Mouse (Mus musculus) brain, embryonic 18.5 days (tissue): ENCODE measurements around the gene Resp18.

ENCODE experiments used
- DNase-seq: peaks from one replicate; pipeline ENCODE4 v3.0.0-alpha.2; 2012; ENCODE audit warnings: low read depth, low spot score

Resp18 gene

DNA sequence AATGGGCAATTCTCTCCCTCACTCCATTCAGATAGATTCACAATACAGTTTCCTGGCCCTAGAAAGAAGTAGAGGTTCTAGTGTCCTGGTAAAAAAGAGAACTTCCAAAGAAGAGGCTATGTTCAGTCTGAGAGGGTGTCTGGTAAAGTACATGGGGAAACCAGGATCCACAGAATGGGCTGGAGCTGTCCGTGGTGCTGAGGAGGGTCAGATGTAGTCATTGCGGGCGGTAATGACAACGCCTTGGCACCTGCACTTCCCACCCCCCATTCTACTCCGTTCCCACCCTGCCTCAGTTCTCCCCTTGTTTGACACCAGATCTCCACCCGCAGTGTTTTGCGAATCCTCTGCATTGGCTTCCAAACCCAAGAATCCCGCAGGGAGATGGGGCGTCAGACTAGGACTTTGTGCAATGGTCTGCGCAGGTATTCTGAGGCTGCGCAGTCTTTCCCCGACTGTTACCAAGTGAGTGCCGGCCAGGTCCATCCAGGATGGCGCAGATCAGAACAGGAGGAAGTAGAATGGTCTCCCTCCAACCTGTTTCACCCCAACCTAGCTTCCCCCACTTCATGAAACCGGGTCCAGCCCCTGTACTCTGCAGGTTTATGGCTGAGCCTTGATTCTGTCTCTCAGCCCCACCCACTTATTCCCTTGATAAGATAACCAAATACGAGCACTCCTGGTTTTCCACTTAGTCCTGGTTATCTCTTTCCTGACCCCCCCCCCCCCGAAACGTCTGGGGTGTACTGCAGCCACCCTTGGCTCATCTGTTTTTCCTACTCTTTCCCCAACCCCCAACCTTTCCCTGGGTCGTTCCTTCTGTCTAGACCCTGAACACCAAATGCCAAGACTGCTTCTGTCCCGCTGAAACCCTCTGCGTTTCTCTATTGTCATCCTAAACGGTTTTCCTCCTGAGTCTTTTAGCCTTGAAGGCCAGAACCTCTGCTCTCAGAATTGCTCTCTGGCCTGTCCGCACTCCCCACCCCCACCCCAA, 723 bp downstream of the Resp18 start:
- no peak for DNase-seq

DNA sequence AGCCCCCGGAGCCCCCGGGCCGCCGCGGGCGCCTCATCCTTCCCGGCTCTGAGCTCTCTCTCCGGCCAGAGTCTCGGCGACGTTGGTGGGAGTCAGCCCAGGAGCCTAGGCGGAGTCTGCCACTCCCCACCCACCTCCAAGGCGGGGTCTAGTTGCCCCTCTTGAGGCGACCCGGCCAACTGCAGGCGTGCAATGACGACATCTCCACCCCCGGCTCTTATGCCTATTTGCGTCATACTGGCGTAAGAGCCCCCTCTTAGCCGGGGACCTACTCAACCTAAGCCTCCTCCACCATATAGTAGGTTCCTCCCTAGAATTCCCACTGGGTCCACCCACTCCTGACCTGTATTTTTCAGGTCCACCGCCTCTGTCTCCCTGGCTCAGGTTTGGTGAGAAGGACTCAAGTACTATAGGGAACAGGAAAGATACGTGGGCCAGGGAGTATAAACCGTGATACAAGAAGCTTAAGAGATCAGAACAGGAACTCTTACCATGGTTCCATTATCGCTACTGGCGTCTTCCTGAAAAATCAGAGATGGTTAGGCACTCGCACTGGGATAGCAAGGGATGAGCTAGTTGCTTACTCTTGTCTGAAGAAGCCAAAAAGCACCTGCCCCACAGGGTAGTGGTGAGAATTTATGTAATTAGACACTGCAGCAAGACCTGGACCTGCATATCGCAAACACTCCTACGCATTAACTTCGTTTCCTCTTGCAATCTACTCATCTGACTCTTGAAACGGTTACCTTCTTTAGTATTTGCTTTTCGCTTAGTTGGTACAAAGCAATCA, 13.9 kb downstream of the Resp18 start, which contains the start of gene Ptprn:
Gene Ptprn, minus strand, starts transcription at position 412 of the 790 bp plus-strand sequence.
- DNase-seq = no peak

DNA sequence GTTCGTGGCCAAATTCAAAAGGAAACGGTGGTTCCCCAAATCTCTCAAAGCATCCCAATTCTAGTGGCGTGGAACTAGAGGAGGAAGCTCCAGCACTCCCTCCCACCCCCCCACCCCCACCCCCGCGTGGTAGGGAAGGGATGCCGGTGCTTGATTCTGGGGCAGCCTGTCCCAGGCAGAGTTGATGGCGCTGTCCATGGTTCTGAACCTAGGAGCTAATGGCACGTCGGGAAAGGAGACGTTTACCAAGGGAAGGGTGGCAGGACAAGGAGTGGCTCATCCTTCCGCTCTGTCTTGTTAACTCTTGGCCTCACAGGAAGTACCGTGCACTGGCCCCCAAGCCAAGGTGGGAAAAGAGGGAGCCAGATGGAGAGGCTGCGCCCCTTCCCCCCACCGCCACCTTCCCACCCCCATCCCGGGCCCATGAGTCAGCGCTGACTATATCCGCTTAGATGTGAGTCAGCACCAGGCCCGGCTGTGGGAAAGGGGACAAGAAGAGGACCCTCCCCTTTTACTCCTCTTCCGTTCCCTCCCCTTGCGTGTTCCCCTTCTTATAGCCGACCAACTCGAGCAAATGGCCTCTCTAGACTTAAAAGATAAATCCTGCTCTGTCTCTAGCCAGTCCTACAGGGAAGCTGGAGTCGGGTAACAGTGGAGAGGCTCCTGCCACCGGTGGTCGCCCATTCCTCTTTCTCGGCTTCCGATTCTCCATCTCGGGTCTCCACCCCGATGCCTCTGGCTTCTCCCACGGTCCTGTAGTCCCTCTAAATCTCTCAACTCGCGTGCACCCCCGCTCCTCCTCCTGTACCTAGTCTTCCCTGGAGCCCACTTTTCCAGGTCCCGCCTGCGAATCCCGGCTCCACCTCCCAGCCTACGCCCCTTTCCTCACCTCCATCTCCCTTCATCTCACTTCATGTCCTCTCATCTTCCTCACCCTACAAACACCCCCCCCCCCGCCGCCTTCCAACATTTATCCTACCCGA, 15.0 kb downstream of the Resp18 start:
- no peak for DNase-seq

DNA sequence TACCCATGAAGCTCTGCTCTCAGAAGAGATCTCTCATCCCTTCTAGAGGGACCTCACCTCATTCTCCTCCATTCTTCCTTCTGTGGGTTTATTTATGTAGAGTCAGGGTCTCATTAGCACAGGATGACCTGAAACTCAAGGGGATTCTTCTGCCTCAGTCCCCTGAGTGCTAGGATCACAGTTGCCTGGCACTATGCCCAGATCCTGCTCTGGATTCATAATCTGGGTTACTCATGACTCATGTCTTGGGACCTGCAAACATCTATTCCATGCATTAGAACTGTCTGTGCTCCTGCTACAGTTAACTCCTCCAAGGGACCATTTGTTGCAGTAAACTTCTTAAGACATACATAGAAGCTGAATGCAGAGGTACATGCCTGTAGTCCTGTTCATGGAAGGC, 16.9 kb downstream of the Resp18 start:
- DNase-seq = no peak

DNA sequence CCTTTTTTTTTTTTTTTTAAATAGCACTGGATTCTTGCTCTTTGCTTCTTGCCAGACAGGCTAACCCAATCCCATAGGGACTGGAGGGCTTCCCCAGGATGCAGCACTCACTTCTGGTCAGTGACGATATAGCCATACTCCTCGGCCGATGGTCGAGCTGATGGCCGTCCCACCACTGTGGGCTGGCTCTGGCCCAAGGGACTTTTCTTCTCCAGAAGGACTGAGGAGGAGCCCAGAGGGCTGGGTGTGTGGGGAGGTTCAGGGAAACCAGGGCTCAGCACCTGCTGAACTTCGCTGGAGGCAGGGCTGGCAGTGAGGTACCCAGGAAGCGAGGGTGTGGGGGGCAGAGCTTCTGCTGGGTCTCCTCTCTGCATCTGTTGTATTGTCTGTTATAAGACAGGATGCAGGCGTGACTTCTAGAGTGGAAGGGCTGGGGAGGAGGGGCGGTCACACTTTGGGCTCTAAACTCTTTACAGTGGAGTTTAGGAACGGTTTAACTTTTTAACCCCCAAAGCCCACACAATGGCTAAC, 22.6 kb downstream of the Resp18 start:
- no peak for DNase-seq

DNA sequence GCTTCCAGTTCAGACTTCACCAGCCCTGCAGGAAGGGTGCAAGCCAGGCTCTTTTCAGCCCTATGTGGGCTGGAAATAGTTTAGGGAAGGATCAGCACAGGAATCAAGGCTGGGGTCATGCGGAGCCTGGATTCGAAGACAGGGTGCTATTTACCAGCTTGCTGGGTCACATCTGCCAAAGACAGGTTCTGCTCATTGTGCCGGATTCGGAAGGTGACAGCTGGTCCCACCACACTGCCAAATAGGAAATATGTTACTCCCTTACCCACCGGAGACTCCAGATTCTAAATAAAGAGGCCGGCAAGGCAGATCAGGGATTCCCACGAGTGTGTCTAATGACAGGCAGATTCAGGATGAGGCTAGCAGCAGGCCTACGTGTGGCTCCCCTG, 23.6 kb downstream of the Resp18 start:
- DNase-seq = no peak

DNA sequence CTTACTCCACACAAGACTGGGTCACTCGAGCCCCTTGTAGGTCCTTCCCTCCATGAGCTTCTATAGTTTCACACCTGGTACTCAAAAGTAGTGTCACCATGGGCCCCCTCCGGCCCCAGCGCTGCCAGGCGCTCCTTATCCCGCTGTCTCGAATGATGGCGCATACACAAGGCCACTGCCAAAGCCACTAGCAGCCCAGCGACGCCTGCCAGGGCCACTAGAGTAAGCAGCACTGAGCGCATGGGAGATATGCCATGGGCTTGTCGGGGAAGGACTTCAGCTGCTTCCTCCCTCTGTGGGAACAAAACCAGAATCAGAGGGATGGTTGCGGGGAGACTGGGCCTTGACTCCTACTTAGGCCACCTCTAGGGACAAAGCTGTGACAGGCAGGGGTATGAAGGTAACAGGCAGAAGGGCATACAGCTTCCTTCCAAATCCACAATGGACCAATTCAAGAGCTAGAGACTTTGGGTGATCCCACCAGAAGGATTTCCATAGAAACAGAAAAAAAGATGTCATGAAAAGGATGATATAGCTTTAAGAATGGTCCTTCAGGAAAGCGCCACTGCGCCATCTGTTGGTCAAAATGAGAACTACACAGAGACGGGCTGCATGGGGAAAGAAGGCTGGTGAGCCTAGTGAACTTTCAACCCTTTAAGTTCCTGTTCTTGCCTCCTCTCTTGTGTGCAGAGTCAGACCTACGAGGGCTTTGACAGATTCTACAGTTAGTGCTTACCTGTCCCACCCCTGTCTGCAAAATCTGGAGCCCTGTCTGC, 24.2 kb downstream of the Resp18 start:
- DNase-seq = no peak

DNA sequence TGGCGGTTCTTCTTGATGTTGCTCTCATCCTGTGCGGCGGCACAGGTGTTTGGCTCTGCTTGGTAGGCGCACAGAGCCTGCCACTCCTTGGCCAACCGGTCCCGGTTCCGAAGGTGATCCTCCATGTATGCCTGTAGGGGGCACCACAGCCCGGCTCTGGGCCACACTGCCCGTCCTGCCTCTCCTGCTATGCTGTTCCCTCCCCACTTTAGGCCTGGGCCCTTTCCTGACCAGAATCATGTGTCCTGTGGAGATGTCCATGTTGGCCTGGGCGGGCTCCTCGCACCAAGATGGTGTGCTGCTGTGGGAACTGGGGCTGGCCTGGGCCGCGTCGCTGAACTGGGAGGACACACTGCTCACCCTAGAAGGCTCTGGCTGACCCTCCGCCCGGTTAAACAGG, 25.2 kb downstream of the Resp18 start:
- no peak for DNase-seq

DNA sequence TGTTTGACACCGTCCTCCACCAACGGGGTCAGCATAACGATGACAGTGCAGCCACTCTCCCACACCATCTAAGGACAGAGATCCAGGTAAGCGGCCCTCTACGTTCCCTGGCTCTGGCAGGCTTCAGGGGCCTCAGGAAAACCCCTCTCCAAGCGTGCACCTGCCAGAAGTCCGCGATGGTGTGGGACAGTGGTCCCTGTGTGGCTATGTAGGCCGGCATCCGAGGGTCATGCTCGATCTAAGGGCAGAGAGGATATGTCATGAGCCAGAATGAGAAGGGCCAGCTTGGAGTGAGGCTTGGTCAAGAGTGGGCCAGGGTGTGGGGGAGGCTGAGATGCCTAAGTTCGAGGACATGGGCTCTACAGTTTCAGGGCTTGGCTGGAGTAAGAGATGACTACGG, 25.9 kb downstream of the Resp18 start:
- DNase-seq = no peak

DNA sequence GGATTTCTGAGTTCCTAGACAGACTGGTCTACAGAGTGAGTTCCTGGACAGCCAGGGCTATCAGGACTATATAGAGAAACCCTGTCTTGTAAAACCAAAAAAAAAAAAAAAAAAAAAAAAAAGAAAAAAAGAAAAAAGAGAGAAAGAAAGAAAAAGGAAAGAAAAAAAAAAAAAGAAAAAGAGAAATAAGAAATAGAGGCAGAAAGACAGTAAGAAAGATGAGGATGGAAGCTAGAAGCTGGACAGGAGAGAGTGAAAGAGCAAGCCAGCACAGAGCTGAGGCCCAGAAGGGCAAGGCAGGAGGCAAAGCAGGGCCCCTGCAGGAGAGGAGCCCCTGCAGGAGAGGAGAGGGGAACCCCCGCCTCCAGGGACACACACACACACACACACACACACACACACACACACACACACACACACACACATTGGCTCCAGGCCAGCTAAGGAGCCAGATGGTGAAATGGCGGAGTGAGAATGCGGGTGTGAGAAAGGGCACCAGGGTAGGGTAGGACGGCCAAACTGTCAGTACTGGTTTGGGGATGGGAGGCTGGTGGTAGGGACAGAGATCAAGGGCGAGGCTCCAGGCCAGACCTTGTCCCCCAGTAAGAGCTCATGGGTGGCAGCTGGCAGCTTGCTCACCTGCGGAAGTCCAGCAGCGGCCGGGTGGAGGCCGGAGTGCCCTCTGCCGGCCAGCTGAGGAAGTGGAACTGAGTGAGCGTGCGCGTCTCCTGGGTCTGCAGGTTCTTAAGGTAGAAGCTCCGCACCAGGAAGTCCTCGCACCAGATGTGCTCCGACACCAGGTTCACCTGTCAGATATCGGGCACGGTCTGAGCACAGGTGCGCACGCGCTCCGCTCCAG, 26.9 kb downstream of the Resp18 start:
- no peak for DNase-seq

DNA sequence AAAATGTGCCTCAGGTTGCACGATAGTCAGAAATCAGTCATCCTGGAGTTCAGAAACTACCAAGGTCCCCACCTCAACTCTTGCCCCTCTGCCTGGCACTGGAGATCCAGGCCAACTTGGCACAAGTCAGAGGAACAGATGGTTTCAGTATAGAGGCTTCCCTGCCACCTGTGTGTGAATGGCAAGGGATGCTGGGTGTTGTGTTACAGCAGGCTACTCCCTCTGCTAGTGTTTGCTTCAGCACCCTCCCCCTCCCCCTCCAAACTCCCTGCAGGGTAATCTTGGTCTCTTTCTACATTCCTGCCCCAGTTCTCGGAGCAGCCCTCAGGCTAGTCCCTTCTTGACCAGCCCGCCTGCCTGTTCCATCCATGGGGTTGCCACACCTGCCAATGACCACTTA, 27.7 kb downstream of the Resp18 start:
- DNase-seq = no peak

DNA sequence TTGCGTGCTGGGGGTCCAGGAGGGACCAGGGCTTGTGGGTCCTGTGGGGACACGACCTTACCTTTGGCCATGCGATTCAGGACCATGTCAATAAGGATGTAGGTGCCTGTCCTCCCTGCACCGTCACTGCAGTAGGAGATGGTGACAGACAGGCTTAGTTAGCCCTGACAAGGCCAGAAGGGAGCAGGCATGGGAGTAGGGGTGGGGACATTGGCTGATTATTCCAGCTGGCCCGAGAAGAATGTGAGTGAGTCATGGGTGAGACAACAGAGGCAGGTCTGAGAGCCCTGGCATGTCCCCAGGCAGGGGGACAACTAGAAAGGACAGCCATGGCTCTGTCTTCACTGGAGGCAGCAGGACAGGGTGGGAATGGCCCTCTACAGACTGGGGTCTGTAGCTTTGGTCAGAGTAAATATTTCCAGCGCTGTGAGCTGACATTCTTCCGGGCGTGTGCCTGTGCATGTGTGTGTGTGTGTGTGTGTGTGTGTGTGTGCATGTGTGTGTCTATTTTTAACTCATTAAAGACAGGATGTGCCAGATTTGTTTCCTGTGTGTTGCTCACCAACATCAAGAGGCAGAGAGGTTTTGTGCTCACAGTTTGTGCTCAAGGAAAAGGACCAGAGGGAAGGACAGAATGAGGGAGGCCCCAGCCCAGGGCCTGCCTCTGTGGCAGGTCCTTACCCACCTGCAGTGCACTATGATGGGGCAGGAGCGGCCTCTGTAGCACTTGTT, 30.0 kb downstream of the Resp18 start:
- no peak for DNase-seq

DNA sequence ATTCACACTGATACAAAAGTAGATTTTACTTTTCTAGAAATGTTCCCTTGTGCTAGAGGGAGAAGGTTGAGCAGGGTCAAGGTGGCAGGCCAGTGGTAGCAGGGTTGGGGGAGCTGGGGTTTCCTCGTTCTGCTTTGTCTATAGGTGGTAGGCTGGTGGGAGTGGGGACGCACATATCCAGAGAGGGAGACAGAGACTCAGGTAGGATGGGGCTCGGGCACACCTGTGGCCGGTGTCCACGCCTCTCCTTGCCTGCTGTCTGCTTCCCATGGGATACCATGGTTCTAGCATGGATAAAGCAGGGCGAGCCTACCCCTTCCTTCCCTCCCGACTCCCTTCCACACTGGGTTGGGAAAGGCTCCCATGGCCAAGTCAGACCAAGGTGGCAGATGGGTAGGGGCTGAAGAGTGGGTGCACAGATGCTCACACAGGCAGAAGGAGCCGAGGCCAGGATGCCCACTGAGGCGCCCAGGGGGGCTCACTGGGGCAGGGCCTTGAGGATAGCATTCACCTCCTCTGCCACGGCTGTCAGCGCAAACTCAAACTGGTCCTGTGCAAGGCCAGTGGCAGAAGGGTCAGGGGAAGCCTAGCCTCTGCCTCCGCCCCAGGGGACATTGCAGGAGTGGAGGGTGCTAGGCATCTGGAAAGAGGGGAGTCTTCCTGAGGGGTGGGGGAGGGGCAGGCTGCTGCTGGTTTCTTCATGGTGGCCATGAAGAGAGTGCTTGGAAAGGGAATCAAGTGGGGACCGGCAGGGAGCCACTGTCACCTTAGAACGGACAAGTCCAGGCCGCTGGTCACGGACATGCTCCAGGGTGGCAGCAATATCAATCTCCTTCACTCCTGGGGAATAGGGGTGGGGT, 30.9 kb downstream of the Resp18 start:
- no peak for DNase-seq

DNA sequence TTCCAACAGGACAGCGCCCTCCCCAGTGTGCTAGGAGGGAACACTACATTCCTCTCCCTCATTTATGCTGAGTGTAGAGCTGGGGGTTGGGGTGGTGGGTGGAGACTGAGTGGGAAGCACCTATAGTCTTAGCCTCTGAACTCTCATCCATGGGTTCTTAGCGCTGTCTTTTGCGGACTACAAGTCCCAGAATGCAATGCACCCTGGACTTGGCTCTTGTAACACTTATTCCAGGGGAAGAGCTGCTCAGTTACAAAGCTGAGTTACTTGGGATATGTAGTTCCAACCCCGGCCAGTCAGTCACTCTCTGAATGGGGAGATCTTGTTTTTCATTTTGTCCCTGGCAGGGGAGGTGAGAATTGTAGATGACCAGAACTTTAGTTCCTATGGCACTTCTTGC, 33.4 kb downstream of the Resp18 start:
- DNase-seq = no peak

DNA sequence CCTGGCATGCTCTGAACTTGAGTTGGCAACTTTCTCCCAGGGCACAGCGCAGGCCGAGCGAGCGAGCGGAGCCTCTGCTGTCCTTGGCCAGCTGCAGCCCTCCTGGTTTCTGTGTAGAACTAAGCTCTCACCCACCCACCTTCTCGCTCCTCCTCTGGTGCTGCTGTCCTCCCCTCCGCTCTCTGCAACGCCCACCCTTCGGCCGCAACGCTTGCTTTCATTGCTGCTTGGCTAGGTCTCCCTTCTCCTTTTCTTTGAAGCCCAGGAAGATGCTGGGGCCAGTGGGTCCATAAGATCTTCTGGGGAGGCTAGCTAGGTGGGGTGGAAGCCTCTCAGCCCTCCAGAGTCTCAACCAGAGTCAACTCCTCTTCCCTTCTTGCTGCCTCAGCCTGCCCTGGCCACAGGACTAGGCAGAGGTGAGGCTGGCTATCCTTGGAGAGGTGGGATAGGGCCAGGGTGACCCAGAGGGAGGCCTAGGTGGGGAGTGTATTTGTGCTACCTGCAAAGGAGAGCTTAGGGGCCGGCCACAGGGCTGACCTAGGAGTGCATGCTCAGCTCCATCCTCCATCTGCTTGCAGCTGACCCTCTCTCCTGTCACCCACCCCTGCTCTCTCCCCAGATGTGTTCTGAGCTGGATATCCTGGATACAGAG, 33.9 kb downstream of the Resp18 start:
- DNase-seq = no peak

DNA sequence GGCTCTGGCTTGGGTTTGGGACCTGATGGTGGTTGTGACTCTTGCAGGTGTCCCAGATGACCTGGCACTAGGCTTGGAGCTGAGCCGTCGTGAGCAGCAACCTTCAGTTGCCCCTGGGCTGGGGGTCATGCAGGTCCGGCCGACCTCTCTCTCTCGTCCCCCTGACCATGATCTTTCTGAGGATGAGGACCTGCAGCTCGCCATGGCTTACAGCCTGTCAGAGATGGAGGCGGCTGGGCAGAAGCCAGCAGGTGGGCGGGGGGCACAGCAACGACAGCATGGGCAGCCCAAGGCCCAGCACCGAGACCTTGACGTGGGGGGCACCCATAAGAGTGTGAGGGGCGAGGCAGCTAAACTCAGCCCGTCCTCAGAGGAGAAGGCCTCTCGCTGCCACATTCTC, 34.8 kb downstream of the Resp18 start:
- DNase-seq = no peak

DNA sequence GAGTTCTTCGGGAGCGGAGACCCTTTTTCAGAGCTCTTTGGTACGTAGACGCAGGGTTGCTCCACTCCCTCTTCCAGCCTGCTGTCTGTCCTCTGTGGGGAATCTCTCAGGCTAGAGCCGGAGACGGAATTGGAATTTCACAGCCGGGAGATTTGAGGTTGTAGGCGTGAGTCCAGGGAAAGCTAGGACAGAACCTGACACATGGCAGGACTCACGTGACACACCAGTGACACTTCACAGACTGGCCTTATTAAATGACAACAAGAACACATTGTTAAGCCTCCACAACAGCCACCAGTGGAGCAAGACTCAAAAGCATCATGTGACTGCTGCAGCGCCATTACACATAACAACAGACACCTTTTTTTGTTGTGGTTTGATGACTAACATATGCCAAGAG, 38.6 kb downstream of the Resp18 start:
- no peak for DNase-seq
